Mouse (Mus musculus): ENCODE measurements at regions not wholly inside any gene's neighbourhood (a gene's known extent, or its start where the extent isn't known, plus 50 kb on each side); places are given as distances from the start of the nearest gene placed in this dataset.

DNA sequence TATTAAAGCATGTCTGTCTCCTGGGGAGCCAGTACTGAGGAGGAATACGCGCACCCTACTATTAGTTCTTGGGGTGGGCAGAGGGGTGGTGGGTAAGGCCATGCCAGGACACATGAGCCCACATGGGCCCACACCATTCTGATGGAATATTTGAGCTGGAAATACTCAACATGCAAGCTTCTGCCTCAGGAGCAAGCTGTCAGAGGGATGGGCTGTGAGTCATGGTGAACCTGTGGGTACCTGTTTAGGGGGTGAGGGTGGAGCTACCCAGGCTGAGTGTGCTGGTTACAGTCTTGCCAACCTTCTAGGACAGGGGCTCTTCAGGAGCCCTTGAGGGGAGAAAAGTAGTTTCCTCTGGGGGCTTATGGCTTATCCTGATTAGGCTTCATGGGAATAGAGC is 264.9 kb downstream of the Bcl11a start:
- DNase-seq, result no peak

DNA sequence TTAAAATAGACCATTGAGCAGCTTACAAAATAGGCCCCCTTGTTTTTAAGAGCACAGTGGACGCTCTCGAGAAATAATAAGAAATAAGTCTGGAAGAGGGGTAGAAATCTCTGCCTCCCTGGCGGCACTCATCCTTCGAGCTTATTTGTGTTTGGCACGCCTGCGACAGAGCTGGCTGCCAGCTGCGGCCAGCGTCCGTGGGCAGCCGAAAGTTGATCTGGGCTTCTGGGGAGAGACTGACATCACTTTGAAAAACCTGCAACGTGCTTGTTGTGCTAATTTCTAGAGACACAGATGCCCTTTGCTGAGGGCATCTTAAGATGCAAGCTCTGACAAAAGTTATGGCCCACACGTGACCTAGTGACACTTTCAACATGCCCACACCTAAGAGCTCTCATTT is 269.4 kb downstream of the Bcl11a start:
- no peak for DNase-seq

DNA sequence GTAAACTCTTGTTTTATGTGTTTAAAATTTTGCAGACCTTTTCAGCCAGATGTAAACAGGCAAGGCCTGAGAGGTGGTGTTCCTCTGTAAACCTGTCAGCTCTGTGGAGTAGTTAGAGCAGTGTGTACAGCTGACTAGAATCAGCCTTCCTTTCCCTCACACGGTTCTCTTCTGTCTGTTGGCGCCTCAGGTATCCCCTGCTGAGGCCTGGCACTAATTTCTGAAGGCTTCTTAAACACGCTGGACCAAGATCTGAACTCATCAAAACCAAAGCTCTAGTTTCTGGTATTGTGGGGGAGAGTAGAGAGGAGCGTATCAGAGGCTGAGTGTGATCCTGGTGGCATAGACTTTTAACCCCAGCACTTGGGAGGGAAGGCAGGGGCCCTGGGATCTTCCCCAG is 270.9 kb downstream of the Bcl11a start:
- DNase-seq, result no peak

DNA sequence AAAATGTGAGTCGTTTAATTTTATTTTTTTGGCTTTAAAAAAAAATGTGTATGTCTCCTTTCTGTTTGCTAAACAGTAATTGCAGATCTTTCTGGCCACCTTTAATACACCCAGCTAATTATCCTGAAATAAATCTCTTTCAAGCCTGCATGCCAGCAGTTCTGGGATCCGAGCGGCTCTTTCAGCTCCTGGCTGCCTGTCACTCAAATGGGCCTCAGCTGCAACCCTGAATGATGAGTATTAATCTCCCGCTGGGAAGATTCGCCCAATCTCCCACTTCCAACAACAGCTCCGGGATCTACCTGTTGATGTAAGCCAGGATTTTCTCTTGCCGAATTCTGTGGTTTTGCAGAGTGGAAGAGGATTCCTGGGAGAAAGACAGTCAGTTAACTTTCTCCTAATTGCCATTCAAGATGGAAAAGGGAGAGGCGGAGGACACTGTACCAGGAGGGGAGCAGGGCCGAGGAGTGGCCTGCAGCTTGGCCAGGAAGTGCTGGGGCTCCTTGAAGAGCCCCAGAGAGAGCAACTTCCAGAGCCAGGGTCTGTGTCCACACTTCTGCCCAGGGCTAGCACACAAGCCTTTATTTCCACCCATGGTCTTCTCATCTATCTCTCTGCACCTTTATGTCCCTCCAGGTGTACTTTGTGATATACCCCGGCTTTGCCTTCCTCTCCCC is 272.2 kb downstream of the Bcl11a start:
- DNase-seq, result no peak

DNA sequence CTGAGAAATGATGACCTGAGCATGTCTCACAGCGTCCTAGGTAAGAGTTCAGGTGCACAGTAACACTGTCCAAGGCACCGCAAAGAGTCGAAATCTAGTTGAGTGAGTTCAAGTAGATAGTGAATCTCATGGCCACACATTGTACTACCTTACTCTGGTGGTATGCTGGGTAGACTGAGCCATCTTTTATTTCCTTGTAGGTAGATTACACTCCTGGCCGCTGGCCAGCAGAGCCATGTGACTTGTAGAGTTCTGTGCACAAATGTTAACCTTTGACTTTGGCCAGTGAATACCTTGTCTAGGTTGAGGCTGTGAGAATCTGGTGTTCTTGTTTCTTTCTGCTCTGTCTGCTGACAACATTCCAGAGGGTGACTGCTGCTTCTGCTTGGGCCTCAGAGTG is 273.0 kb downstream of the Bcl11a start:
- no peak for DNase-seq

DNA sequence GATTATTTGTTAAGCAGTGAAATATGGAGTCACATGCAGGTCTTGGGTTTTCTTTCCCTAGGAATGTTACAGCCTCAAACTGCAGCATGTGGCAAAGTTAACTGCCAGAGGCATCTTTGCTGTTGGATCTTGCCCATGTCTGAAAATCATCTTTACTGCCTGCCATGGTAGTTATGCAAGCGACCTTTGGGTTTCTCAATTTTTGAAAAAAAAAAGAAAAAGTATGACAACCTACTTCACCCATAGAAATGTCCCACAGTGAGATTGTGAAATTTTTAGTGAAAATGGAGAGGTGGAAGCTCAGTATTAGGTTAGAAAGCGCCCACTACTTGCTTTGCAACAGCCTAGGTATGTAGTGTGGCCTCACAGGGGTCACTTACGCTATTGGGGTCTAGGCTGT is 274.2 kb downstream of the Bcl11a start:
- DNase-seq, result no peak

DNA sequence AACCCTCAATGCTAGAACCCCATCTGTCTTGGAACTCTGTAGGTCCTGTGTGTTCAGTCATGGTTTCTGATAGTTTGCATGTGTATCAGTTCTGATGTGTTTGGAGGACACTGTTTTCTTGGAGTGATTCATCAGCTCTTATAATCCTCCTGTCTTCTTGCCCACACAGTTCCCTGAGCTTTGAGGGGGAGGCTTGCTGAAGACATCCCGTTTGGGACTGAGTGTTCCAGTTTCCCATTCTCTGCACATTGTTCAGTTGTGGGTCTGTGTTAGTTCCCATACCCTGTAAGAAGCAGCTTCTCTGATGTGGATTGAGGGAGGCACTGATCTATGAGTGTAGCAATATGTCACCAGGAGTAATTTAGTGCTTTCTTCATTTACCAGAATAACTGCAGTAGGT is 275.2 kb downstream of the Bcl11a start:
- DNase-seq, result no peak

DNA sequence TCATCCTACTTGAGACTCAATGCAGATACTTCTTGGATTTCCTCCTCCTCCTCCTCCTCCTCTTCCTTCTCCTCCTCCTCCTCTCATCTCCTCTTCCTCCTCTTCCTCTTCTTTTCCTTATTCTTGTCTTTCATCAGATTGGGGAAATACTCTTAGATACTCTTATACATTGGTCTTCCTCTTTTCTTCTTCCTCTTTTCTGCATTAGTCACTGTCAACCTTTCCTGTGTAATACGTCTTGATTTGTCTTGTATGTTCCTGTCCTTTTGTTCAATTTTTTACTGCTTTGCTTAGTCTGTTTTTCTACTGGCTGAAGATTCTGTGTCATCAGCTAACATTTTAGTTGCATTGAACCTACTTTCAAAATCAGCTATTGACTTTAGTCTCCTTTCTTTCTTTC is 279.5 kb downstream of the Bcl11a start:
- DNase-seq, result no peak

DNA sequence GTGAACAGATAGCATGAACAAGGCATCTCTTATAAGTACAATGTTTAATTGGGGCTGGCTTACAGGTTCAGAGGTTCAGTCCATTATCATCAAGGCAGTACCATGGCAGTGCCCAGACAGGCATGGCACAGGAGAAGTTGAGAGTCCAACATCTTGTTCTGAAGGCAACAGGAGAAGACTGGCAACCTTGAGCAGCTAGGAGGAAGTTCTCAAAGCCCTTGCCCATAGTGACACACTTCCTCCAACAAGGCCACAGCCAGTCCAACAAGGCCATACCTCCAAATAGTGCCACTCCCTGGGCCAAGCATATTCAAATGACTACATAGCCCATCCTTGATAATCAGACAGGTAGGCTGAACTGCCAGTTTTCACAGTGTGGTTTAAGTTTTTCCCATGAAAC is 281.2 kb downstream of the Bcl11a start:
- no peak for DNase-seq

DNA sequence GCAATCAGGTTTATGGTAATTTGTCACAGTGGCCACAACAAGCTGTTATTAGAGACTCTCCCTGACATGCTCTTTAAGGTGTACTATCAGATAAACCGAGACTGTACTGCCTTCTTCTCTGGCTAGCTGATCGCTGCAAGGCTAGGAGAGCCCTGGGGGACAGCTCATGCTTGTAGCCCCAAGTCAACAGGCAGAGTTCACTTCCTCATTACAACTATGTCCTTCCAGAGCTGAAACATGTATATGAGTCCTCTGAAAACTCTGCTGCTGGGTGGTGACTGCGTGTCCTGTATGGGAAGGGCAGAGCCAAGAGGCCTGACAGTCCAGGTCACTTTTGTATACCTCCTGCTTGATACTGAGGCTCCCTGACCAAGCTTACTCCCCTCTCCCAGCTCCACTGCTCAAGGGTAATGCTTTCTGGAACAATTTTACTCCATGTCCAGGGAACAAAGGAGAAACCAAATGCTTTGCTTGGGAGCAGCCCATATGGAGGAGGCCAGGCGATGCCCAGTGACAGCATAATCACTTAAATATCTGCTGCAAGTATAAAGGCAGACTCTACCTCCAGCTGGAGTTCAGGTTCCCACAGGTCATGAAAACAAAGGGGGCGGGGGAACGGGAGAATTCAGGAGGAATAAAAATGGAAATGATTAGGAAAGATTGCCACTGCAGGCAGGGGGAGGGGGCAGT is 284.3 kb downstream of the Bcl11a start:
- no peak for DNase-seq

DNA sequence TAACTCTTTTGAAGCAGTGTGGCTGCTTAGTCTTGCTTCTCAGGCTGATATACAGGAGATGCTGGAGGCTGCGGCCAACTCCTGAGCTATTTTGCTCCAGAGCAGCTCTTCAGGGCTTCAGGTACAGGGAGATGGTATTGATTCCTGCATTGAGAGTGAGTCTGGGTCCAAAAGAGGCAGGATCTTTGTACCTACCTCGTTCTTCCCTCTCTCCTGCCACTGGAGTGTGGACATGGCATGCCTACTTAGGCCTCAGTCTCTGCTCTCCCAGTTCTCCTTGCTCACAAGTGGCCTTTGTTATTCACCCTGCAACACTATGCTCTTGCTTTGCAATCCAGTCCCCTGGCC is 284.8 kb downstream of the Bcl11a start:
- DNase-seq, result no peak

DNA sequence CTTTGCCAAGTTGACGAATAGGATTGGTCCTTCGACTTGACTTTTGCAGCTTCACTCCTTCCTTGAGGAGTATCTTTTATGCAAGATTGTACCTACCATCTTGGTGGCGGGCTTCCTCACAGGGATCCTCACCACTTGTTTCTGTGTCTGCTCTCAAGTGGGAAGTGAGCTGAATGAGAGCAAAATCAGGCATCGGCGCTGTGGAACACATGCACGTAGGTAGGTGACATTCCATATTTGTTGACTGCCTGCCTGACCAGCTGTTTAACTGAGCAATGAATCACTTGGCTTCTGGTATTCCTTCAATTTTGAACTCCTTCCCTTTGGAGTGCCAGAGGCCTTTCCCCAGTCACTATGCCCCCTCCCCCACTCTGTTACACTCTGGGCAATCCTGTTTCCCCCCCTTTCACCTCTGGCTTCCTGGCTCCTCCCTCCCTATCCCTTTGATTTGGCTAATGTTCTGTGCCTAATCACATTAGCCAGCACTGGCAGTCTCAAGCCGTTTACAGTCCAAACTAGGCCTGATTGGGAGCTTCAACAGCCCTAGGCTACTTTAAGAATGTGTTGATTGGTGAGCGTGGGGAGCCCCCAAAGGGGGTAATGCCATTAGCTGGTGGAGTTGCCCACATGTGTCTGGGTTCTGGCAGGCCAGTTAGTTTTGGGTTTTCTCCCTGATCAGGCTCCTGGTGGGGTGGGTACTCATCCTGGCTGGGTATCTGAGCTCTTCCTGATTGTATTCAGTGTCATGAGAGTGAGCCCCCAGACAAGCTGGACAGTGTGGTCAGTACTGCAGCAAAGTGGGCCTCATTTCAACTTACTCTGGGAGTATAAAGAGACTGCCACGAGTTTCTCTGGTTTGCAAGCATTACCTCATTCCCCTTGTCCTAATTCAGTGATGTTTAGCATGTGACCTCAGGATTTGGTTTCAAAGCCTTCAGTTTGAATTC is 285.8 kb downstream of the Bcl11a start:
- DNase-seq, result no peak

DNA sequence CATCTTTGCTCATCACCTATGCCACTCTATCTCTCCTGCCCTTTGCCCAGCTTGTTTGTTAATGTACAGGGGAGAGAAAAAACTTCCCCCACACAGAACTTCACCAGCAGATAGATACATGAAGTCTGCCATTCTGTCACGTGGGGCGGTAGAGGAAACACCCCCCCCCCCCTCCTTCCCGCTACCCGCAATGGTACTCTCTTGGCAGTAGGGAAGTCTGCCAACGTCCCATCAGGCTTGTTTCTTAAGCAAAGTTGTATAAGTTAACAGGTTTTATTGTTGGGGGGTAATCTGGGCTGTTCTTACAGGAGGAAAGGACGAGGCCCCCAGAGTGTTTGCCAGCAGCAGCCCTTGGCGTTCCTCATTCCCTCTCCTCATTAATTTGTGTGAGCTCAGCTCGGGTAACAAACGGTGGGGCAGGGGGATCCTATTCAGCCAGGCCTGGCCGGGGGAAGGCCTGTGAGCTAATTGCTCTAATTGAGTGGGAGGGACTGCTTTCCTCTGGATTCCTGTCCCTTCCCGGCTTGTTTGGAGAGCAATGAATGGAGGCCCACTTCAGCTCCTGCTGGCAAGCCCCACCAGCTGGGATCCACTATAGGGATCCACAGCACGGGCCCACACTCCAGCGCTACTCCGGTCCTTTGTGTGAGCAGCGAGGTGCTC is 292.5 kb downstream of the Bcl11a start:
- no peak for DNase-seq

DNA sequence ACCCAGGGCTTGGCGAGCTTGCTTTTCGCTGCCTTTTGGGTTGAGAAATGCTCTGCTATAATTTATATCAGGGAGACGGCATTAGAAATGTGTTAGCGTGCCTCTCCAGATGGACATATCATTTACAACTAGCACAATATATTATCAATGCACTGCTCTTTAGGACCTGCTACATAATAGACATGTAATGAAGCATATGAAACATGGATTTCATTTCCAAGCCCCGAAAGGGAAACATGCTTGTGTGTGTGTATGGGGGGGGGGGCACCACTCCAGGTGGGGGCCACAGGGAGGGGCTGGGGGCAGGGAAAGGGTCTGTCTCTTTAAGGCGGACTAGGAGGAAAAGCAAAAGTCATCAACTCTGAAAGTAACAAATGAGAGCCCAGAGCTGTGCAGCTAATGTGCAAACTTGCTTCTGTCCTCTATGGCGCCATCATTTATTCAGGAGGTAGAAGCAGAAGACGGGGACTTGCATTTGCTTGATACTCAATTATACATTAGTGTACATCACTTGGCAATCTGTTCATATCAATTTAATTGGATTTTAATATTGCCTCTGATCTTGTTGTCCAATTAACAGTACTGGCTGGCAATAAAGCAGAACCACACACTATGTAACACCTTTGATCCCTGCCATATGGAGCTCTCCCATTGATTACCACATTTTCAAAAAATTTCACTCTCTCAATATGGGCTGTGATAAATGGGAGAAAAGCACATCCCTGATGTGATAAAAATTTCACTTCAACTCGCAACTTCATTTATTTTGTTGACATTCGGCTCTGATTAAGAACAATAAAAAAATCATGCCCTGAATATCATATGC is 293.2 kb downstream of the Bcl11a start:
- no peak for DNase-seq

DNA sequence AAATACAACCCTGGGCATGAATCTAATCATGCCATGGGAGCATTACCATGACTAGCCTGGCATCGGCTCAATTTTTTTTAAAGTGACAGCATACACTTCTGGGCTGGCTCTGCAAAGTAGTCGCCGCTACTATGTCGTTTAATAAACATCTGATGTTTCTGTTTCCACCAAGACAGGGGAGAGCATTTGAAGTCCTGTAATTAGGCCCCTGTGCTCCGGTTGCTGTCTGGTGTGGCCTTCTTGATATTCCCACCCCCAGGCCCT is 293.8 kb downstream of the Bcl11a start:
- DNase-seq, result no peak

DNA sequence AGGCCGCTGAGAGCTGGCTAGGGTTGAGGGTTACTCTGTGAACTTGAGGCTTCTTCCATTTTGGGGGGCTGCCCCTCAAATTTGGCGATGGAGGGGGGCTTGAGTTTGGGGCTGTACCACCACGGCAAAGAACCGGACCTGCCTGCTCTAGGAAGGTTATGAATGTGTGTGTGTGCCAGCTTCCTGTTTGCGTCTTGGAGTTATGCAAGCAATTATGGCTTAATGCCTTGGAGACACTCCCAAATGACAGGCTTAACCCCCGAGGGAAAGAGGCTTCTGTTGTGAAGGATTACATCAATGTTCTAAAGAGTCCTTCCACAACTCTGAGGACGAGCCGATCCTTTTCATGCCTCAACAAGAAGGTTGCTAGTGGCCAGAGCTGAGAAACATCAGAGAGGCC is 294.1 kb downstream of the Bcl11a start:
- no peak for DNase-seq

DNA sequence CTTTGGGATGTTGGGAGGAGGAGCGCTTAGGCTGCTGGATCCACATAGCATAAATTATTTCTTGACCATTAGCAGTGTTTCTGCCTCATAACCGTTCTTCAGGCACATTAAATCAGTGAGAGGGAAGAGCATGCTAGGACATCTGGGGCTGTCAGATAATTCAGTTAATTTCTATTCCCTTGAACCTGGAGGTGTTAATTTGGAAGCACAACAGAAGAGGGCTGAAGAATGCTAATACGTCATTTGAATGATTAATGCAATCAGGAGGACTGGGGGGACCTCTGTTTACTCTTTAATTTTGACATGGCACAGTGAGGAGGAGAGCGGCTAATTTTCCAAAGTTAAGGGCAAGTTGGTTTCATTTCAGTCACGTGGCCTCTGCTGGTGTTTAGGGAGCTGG is 294.8 kb downstream of the Bcl11a start:
- no peak for DNase-seq

DNA sequence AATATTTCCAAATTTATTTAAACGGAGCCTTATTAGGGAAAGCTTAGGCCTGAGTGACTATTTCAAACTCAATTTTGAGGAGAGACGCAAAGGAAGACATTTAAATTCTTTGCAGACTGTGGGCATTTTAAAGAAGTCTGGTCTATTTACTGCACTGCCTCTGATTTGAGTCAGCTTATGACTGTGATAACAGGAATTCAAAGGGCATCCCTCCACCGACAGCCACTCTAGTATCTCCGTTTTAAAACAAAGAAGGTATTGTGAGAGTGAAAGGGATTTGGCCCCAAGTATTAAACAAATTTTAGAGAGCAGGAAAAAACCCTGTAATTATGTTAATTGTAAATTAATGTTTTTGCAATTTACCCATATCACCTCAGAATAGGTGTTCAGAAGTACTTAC is 295.4 kb downstream of the Bcl11a start:
- DNase-seq, result no peak

DNA sequence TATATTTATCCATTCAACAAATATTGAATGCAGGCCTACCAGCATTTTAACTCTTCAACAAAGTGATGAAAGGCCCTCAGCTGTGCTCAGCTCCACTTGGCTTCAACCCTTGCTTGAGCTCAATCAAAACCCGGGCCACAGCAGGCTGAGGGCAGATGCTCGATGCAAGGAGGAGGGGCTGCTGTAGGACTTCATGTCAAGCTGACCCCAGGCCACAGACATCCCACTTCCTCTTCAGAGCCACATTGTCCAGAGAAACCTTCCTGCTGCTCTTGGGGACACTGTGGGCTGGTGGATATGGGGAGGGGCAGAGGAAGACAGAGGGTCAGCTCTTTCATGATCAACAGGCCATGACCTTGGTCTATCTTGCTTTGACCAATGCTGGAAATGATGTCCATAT is 299.7 kb downstream of the Bcl11a start:
- no peak for DNase-seq

DNA sequence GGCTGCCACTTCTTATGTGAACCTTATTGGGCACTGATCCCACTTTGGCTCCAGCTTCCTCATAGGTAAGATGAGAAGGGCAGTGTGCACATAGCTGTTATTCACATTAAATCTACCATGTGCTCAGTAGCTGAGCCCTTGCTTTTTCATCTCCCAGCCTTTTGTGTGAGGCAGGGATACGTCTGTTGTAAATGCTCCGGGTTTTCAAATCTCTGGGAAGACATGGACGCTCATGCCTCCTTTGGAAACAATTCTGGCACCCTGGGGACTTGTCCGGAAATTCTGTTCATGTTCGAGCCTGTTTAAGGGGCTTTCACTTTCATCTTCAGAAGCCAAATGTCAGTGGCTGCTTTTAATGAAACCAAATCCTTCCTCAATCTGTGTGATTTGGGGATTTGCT is 312.7 kb downstream of the Bcl11a start:
- DNase-seq, result no peak

DNA sequence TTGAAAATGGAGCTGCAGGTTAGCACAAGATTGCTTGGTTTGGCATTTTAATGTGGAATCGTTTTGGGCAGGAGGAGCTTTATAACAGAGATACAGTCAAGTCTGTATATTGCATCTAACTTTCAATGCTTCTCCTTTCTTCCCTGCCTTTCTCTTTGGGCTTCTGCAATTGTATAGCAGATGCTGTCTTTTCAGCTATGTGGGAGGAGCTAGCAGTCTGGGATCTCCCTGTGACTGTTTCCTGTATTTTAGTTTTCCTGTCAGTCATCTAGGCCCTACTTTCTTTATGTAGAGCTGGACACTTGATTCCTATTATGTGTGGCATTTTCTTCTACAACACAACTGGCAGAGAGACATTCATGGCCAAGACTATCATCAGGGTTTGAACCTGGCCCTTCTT is 313.5 kb downstream of the Bcl11a start:
- no peak for DNase-seq

DNA sequence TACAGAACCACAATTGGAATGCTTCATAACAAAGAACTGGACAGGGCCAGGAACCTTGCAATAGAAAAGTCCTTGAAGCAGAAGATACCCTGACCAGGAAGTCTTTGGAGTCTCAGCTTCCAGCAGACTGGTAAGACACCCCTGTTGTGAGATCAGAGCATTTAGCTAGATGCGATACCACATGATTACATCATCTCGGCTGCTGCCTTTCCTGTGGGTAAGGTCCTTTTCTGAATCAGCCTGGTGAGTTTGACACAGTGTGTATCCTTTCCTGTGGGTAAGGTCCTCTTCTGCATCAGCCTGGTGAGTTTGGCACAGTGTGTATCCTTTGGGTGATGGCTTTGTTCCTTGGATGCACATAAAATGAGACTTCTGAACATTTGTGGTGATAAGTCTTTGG is 317.6 kb downstream of the Bcl11a start:
- DNase-seq, result no peak

DNA sequence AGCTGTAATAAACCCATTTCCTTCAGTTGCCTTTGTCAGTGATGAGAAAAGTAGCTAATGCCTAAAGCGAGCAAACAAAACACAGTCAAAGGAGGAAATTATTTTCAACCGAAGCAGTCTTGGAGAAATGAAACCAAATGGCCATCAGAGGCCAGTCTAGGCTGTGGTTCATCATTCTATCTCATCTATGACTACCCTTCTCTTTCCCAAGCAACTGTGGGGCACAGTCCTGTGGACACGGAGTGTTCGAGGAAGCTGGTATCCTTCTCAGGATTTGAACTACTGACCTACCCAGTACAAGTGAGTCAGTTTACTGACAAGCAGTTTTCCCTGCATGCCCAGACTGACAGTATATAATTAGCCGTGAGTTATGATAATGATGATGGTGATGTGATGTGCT is 319.1 kb downstream of the Bcl11a start:
- no peak for DNase-seq
